8 mouse cellular contexts compared by ENCODE assay signal in the genomic region with DNA sequence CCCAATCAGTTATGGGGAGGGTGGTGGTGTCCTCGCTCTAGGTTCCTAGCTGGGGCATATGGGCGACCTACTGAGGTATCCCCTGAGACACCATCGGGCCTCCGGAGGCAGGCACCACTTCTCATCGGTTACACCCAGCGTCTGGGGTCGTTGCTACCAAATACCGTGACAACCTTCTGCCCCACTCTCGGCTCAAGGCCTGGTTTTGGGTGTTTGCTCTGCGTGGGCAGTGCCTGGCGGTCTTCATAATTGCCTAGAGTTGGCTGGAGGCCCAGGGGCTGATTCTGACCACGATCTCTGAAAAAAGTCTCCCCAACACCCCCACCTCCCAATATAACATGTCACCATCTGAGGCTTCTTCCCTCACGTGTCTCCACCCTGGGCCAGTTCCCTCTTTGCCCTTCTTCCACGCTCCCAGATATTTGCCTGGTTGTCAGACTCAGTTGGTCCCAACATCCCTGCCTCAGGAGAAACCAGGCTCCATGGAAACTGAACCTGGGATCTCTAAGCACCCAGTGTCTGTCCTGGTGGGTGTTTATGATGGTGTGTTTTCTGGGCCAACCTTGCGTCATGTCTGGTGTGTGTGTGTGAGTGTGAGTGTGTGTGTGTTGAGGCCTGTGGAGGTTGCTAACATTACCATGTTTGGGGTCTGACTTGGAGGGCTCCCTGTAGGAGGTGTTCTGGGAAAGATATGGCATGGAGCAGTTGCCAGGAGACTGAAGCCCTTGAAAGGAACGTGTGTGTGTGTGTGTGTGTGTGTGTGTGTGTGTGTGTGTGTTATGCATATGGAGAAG. TPM values are rescaled to one million over a fixed set of nuclear protein-coding genes. Genes with fewer than 3 reads are reported as not detected.
A peak's percentile ranks its signal among the peaks of the same experiment; 100 is the strongest.
DNase-seq lines count a peak whose midpoint lies in the region; ATAC-seq and TF ChIP-seq lines count a peak whose summit lies in the region.

No protein-coding gene starts in this region.

- H3K27ac ChIP-seq in embryonic facial prominence, embryonic 11.5 days (replicated peaks; ENCODE audit: low read depth, low read length) = no peak overlapping the region
- H3K27ac ChIP-seq in hindbrain, embryonic 12.5 days = peak overlapping the region; percentile 88
- H3K27ac ChIP-seq in liver, postnatal 0 days (ENCODE audit: low read depth) = no peak overlapping the region

- peak; percentile 0; the same call in 1 of the 2 replicates for ATAC-seq in embryonic facial prominence, embryonic 11.5 days (replicated peaks; ENCODE audit: insufficient number of reproducible peaks, low FRiP score, low TSS enrichment, low read depth)
- ATAC-seq in hindbrain, embryonic 12.5 days (ENCODE audit: low FRiP score) = peak; percentile 1; the same call in 1 of the 2 replicates
- ATAC-seq in liver, postnatal 0 days = peak; percentile 6; the same call in 1 of the 2 replicates

- H3K9ac ChIP-seq in embryonic facial prominence, embryonic 11.5 days (replicated peaks; ENCODE audit: low read length) = peak overlapping the region; percentile 74
- H3K9ac ChIP-seq in hindbrain, embryonic 12.5 days = peak overlapping the region; percentile 83
- H3K9ac ChIP-seq in liver, postnatal 0 days (replicated peaks) = peak overlapping the region; percentile 70

- peak overlapping the region; percentile 87 for H3K4me2 ChIP-seq in embryonic facial prominence, embryonic 11.5 days (ENCODE audit: low read depth, low read length)
- peak overlapping the region; percentile 83 for H3K4me2 ChIP-seq in hindbrain, embryonic 12.5 days (replicated peaks)
- H3K4me2 ChIP-seq in liver, postnatal 0 days (ENCODE audit: low read depth, low read length) = peak overlapping the region; percentile 94

- peak; percentile 97 for DNase-seq in heart, adult 11 months
- DNase-seq in heart, postnatal 36 days = no peak
- DNase-seq in 416B (ENCODE audit: low read depth) = peak; percentile 49
- no peak for DNase-seq in embryonic facial prominence, embryonic 11.5 days (ENCODE audit: low spot score)
- DNase-seq in liver, postnatal 0 days = no peak
- peak; percentile 55 for DNase-seq in splenic B cell, adult 2 months (ENCODE audit: low read depth, low spot score)
- no peak for DNase-seq in urinary bladder, adult 18-20 months (ENCODE audit: low spot score in 2 of 2)

- intact Hi-C loops in heart, postnatal 36 days (cut with DNase I) = no loop called here

- 0 out of 2 replicates have a peak, but pooled peaks cover 5% of the 10 kb centered on the region for H3K4me1 ChIP-seq in embryonic facial prominence, embryonic 11.5 days (ENCODE audit: control insufficient read depth, insufficient read depth, low read length)
- H3K4me1 ChIP-seq in hindbrain, embryonic 12.5 days = peaks cover 78% of the 10 kb centered on the region
- peaks cover 29% of the 10 kb centered on the region for H3K4me1 ChIP-seq in liver, postnatal 0 days (ENCODE audit: insufficient read depth)

- H3K4me3 ChIP-seq in embryonic facial prominence, embryonic 11.5 days (ENCODE audit: low read depth, low read length) = peak overlapping the region; percentile 76
- H3K4me3 ChIP-seq in hindbrain, embryonic 12.5 days = peak overlapping the region; percentile 79
- peak overlapping the region; percentile 73 for H3K4me3 ChIP-seq in liver, postnatal 0 days (ENCODE audit: low read depth, low read length)

- no peaks in the 10 kb centered on the region for H3K9me3 ChIP-seq in embryonic facial prominence, embryonic 11.5 days (replicated peaks; ENCODE audit: control insufficient read depth, low read length)
- no peaks in the 10 kb centered on the region for H3K9me3 ChIP-seq in hindbrain, embryonic 12.5 days (replicated peaks)
- H3K9me3 ChIP-seq in liver, postnatal 0 days (ENCODE audit: low read length) = no peaks in the 10 kb centered on the region

- TF ChIP-seq CTCF in liver, postnatal 0 days (IDR thresholded peaks at IDR 0.05; ENCODE audit: low read depth) = no peak

- no peak for TF ChIP-seq EP300 in liver, postnatal 0 days (IDR thresholded peaks at IDR 0.05; ENCODE audit: low read depth)

- no peaks in the 10 kb centered on the region for H3K27me3 ChIP-seq in embryonic facial prominence, embryonic 11.5 days (ENCODE audit: control insufficient read depth, insufficient read depth, low read length)
- no peaks in the 10 kb centered on the region for H3K27me3 ChIP-seq in hindbrain, embryonic 12.5 days
- no peaks in the 10 kb centered on the region for H3K27me3 ChIP-seq in liver, postnatal 0 days (ENCODE audit: insufficient read depth, low read length)
- no peaks in the 10 kb centered on the region for H3K27me3 ChIP-seq in splenic B cell, adult 2 months (ENCODE audit: control insufficient read depth, insufficient read depth, low read length, poor library complexity, severe bottlenecking)

- WGBS in embryonic facial prominence, embryonic 11.5 days = 19% methylated on average over 16 of the region's 16 CpGs
- WGBS in hindbrain, embryonic 12.5 days = 11% methylated on average over 16 of the region's 16 CpGs
- 6% methylated on average over 16 of the region's 16 CpGs for WGBS in liver, postnatal 0 days (ENCODE audit: insufficient replicate concordance)

- H3K36me3 ChIP-seq in embryonic facial prominence, embryonic 11.5 days (replicated peaks; ENCODE audit: control insufficient read depth, insufficient read depth, low read depth, low read length) = no peaks in the 10 kb centered on the region
- peaks cover 11% of the 10 kb centered on the region for H3K36me3 ChIP-seq in hindbrain, embryonic 12.5 days
- H3K36me3 ChIP-seq in liver, postnatal 0 days (replicated peaks; ENCODE audit: insufficient read depth, low read length) = peaks cover 4% of the 10 kb centered on the region; the same call in 1 of the 2 replicates
- peaks cover under 1% of the 10 kb centered on the region for H3K36me3 ChIP-seq in splenic B cell, adult 2 months (ENCODE audit: control insufficient read depth, insufficient read depth, low read length, poor library complexity, severe bottlenecking)

RNA-seq across cellular contexts. Expression of a gene that starts 15.1 kb away (rescaled TPM):
- total RNA-seq in heart, postnatal 36 days (2021) = 100 to 1,000 TPM; 604 to 624 TPM
- 0.60 and 0.65 TPM in 2 replicates for polyA plus RNA-seq in embryonic facial prominence, embryonic 11.5 days (2014; fragmentation: Nextera tagmentation; extraction: Ambion mirVana)
- polyA plus RNA-seq in hindbrain, embryonic 12.5 days (2016; fragmentation: Nextera tagmentation; extraction: Ambion mirVana) = 13.7 and 16.1 TPM in 2 replicates
- 0.29 and 1.4 TPM in 2 replicates for polyA plus RNA-seq in liver, postnatal 0 days (2015; fragmentation: Nextera tagmentation; extraction: Ambion mirVana)

RNA-seq across cellular contexts. Expression of a gene that starts 16.2 kb away (rescaled TPM):
- not detected for total RNA-seq in heart, postnatal 36 days (2021)
- 0.54 and 0.65 TPM in 2 replicates for polyA plus RNA-seq in embryonic facial prominence, embryonic 11.5 days (2014; fragmentation: Nextera tagmentation; extraction: Ambion mirVana)
- polyA plus RNA-seq in hindbrain, embryonic 12.5 days (2016; fragmentation: Nextera tagmentation; extraction: Ambion mirVana) = 1.2 and 2.0 TPM in 2 replicates
- 0.07 TPM in 2 replicates for polyA plus RNA-seq in liver, postnatal 0 days (2015; fragmentation: Nextera tagmentation; extraction: Ambion mirVana)

RNA-seq across cellular contexts. Expression of a gene that starts 28.0 kb away (rescaled TPM):
- total RNA-seq in heart, postnatal 36 days (2021) = under 1 TPM; 0.05 to 0.11 TPM
- polyA plus RNA-seq in embryonic facial prominence, embryonic 11.5 days (2014; fragmentation: Nextera tagmentation; extraction: Ambion mirVana) = 0.07 and 0.11 TPM in 2 replicates
- polyA plus RNA-seq in hindbrain, embryonic 12.5 days (2016; fragmentation: Nextera tagmentation; extraction: Ambion mirVana) = 0.53 and 0.83 TPM in 2 replicates
- polyA plus RNA-seq in liver, postnatal 0 days (2015; fragmentation: Nextera tagmentation; extraction: Ambion mirVana) = 0.17 and 0.19 TPM in 2 replicates

RNA-seq across cellular contexts. Expression of a gene that starts 51.5 kb away (rescaled TPM):
- total RNA-seq in heart, postnatal 36 days (2021) = 10 to 100 TPM; 10.9 to 12.4 TPM
- polyA plus RNA-seq in embryonic facial prominence, embryonic 11.5 days (2014; fragmentation: Nextera tagmentation; extraction: Ambion mirVana) = 30.1 and 36.7 TPM in 2 replicates
- 147 and 159 TPM in 2 replicates for polyA plus RNA-seq in hindbrain, embryonic 12.5 days (2016; fragmentation: Nextera tagmentation; extraction: Ambion mirVana)
- polyA plus RNA-seq in liver, postnatal 0 days (2015; fragmentation: Nextera tagmentation; extraction: Ambion mirVana) = 12.8 and 13.1 TPM in 2 replicates

RNA-seq across cellular contexts. Expression of a gene that starts 54.8 kb away (rescaled TPM):
- not detected for total RNA-seq in heart, postnatal 36 days (2021)
- polyA plus RNA-seq in embryonic facial prominence, embryonic 11.5 days (2014; fragmentation: Nextera tagmentation; extraction: Ambion mirVana) = not detected in 2 replicates
- not detected in 2 replicates for polyA plus RNA-seq in hindbrain, embryonic 12.5 days (2016; fragmentation: Nextera tagmentation; extraction: Ambion mirVana)
- polyA plus RNA-seq in liver, postnatal 0 days (2015; fragmentation: Nextera tagmentation; extraction: Ambion mirVana) = 0.04 and 0.08 TPM in 2 replicates

Comparison
In these comparisons a context has a peak if more than half of its experiments do, and no peak if none do; other contexts are left out.
1. DNase-seq: peak in heart, adult 11 months (single experiment), 416B (single experiment) and splenic B cell, adult 2 months (single experiment); none in heart, postnatal 36 days (0 of 2), embryonic facial prominence, embryonic 11.5 days (single experiment), liver, postnatal 0 days (single experiment) and urinary bladder, adult 18-20 months (0 of 2).
2. Peak in every context shown above with its lines, with median percentiles within 50 percentile points of each other: ATAC-seq, H3K4me2 ChIP-seq, H3K4me3 ChIP-seq and H3K9ac ChIP-seq.